Mouse (Mus musculus) liver, adult 2 months (tissue): Measurements from ENCODE around the gene Zswim7. TPM values are rescaled to one million over a fixed set of nuclear protein-coding genes. Genes with fewer than 3 reads are reported as not detected.

Source experiments
- DNase-seq: peaks from one replicate; pipeline ENCODE4 v3.0.0-alpha.2; 2011; ENCODE audit warnings: low read depth, low spot score; ENCODE audit errors: extremely low read depth
- H3K27ac ChIP-seq: fragments of 200-500 bp; replicated peaks from 2 replicates; pipeline ENCODE4 v1.5.1; 2012; ENCODE audit warnings: low read depth, mild to moderate bottlenecking, control low read depth, inconsistent platforms, low read length; ENCODE audit not compliant: insufficient read depth
- H3K27me3 ChIP-seq: fragments of 200-500 bp; 2 replicates; pipeline ENCODE4 v1.6.1; 2012; ENCODE audit warnings: mild to moderate bottlenecking, moderate library complexity, low read length, inconsistent platforms; ENCODE audit not compliant: control insufficient read depth, insufficient read depth
- H3K36me3 ChIP-seq: fragments of 200-500 bp; 2 replicates; pipeline ENCODE4 v1.6.1; 2012; ENCODE audit warnings: low read length, inconsistent platforms; ENCODE audit not compliant: control insufficient read depth, insufficient read depth
- H3K4me1 ChIP-seq: fragments of 200-500 bp; 2 replicates; pipeline ENCODE4 v1.6.1; 2011; ENCODE audit warnings: low read length; ENCODE audit not compliant: control insufficient read depth, insufficient read depth
- H3K4me3 ChIP-seq: fragments of 200-500 bp; 2 replicates; pipeline ENCODE4 v1.5.1; 2011; ENCODE audit warnings: low read depth, mild to moderate bottlenecking, control low read depth, low read length, moderate library complexity; ENCODE audit not compliant: insufficient read depth
- H3K79me2 ChIP-seq: fragments of 200-500 bp; 2 replicates; pipeline ENCODE4 v1.6.1; 2012; ENCODE audit warnings: inconsistent platforms, mild to moderate bottlenecking, low read length, moderate library complexity; ENCODE audit not compliant: control insufficient read depth, insufficient read depth
- H3K9ac ChIP-seq: fragments of 200-500 bp; 2 replicates; pipeline ENCODE4 v1.6.1; 2012; ENCODE audit warnings: low read depth, mild to moderate bottlenecking, control low read depth, inconsistent platforms, low read length
- CTCF ChIP-seq: fragments of 200-500 bp; IDR thresholded peaks from 2 replicates; pipeline ENCODE4 v1.5.1; 2011; ENCODE audit warnings: low read depth, low read length, control low read depth
- POLR2A ChIP-seq: fragments of 200-500 bp; IDR thresholded peaks from 2 replicates; pipeline ENCODE4 v1.6.1; 2011; ENCODE audit warnings: low read length, control low read depth; ENCODE audit not compliant: insufficient read depth; ENCODE audit errors: extremely low read depth
- WGBS: fragments of 180-500 bp; shearing (Covaris S2); methylation state at CpG from one replicate; pipeline ENCODE4 v1.1.7; 2018; 5-methylcytosine and 5-hydroxymethylcytosine counted together
- polyA plus RNA-seq: library from polyadenylated mRNA; depleted of rRNA; stranded (reverse); fragments of >200 nt; gene quantifications from 2 replicates; pipeline ENCODE4 v1.2.3, GENCODE M21; 2012
- total RNA-seq: library from RNA; depleted of rRNA; stranded (reverse); fragments of >200 nt; gene quantifications from 2 replicates; pipeline ENCODE4 v1.2.3, GENCODE M21; 2014

Zswim7 gene
- total and polyA plus RNA-seq, 2 experiments = 13.5 to 18.6 TPM

DNA sequence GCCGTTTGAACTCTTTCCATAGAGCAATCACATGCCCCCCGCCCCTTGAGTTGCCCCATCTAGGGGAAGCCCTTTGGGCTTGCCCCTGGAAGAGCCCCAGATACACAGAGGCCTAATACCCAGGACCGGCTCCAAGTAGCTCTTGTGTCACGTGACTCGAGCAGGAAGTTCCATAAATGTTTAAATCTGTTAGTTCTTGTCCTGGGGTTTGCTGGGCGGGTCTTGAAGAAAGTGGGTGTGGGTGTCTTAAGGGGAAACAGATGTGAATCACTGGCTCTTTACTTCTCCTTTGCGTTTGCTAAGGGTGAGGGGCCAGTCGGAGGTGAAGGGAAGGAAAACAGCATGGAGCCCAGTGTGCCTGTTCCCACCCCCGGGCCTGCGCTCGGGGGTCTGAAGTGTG lies 30.1 kb downstream of the Zswim7 start:
- peaks cover 12% of the 10 kb centered on the region; the same call in 1 of the 2 replicates for H3K27me3 ChIP-seq
- 76% methylated on average over 11 of the region's 11 CpGs for WGBS
- peaks cover 3% of the 10 kb centered on the region; the same call in 1 of the 2 replicates for H3K4me1 ChIP-seq
- DNase-seq = no peak
- no peak for TF ChIP-seq CTCF
- no peak for TF ChIP-seq POLR2A
- H3K4me3 ChIP-seq = no peak overlapping the region
- H3K9ac ChIP-seq = no peak overlapping the region
- no peaks in the 10 kb centered on the region for H3K36me3 ChIP-seq
- no peak overlapping the region for H3K27ac ChIP-seq
- no peaks in the 10 kb centered on the region for H3K79me2 ChIP-seq

DNA sequence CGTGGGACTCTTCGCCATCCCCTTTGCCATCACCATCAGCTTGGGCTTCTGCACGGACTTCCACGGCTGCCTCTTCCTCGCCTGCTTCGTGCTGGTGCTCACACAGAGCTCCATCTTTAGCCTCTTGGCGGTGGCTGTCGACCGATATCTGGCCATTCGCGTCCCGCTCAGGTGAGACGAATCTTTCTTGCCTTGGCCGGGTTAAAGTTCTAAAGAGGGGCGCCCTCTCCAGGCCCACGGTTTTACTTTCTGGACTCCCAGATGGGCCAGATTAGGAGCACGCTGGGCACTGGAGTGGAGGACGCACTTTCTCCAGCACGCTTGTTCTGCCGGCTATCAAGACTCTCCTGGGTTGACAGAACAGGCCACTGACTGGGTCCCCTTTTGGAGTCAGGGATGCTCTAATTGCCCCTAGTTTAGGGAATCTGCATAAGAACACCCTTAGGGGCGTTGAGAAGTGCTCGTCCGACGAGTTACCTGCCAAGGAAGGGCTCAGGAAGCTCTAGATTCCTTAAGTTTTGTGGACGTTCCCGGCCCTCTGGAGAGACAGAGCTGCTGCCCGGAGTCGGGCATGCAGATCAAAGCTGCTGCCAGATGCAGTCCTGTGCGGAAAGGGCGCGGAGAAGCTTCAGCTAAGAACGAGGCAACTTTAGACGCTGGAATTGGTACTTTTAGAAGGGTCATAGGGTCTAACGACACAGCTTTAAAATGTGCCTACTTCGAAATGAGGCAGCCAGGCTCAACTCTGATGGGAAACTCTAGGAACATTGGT lies 31.7 kb downstream of the Zswim7 start:
- 9% methylated on average over 35 of the region's 35 CpGs for WGBS
- H3K27me3 ChIP-seq = peaks cover 12% of the 10 kb centered on the region; the same call in 1 of the 2 replicates
- H3K9ac ChIP-seq = 0 out of 2 replicates have a peak overlapping the region, but pooled peaks have one; percentile 10
- peak; percentile 3 for DNase-seq
- H3K4me3 ChIP-seq = peak overlapping the region; percentile 69
- no peaks in the 10 kb centered on the region for H3K79me2 ChIP-seq
- no peak overlapping the region for H3K27ac ChIP-seq
- no peaks in the 10 kb centered on the region for H3K36me3 ChIP-seq
- TF ChIP-seq CTCF (0 out of 2 replicates have a peak, but pooled peaks have one; percentile 19), POLR2A (no peak)
- peaks cover 3% of the 10 kb centered on the region; the same call in 1 of the 2 replicates for H3K4me1 ChIP-seq

DNA sequence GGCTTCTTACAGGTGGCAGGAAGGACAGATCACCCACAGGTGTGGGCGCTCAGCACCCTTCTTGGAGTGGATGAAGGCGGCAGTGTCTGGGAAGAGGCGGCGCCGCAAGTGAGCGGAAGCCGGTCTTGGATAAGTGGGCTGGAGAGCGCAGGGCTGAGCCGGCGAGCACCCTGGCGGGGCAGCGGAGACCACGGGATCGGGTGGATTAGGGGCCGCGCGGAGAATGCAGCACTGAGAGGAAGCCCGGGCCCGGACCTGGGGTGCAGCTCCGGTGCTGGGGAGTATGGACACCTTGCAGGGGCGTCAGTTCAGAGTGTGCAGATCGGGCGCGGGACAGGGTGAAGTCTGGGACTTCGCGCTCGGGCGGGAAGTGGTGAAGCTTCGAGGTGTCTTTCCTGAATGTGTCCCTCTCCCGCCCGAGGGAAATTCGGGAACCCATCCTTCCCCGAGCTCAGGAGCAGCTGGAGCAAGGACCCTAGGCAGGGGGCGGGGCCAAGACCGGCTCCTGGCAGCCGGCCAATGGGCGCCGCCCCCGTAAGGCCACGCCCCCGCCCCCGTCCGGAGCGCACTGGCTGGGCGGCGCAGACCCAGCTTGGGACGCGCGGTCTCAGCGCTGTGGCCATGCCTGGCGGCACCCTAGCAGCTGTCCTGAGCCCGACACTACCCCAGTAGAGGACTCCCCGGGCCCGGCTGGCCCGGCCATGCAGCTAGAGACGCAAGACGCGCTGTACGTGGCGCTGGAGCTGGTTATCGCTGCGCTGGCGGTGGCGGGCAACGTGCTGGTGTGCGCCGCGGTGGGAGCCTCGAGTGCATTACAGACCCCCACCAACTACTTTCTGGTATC lies 32.6 kb downstream of the Zswim7 start, which contains the start of gene Adora2b:
Gene Adora2b (plus strand): TSS at position 584 of the 844 bp plus-strand sequence.
- no peak within 1 kb of the TSS for H3K27ac ChIP-seq
- H3K27me3 ChIP-seq = peaks cover 12% of the 10 kb centered on the region; the same call in 1 of the 2 replicates
- peaks cover 3% of the 10 kb centered on the region; the same call in 1 of the 2 replicates for H3K4me1 ChIP-seq
- H3K4me3 ChIP-seq = peak within 1 kb of the TSS; percentile 69
- H3K36me3 ChIP-seq = no peaks in the 10 kb centered on the region
- no peaks in the 10 kb centered on the region for H3K79me2 ChIP-seq
- DNase-seq = no peak
- no peak for TF ChIP-seq CTCF
- TF ChIP-seq POLR2A = no peak
- 0 out of 2 replicates have a peak within 1 kb of the TSS, but pooled peaks have one; percentile 10 for H3K9ac ChIP-seq
- WGBS = 1% methylated on average over 69 of the region's 69 CpGs

DNA sequence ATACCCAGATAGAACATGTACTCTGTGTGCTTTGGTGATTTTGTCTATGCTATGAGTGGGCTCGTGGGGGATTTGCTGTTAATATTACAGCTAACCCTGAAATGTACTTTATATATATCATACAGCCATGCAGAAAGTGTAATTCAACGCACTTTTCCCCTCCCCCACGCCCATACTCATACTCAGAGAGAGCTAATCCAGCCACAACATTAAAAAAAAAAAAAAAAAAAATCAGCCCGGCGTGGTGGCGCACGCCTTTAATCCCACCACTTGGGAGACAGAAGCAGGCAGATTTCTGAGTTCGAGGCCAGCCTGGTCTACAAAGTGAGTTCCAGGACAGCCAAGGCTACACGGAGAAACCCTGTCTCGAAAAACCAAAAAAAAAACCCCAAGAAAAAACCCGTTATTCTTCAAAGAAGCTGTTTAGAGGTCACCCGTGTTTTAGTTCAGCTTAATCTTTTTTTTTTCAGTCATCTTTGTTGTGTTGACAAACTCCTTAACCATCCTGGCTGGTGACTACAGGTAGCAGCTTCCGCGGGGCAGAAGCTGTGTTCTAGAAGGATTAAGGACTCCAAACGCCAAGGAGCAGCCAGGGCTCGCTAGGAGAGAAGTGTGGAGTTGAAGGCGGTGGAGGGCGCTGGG lies 33.3 kb downstream of the Zswim7 start:
- TF ChIP-seq CTCF (no peak), POLR2A (no peak)
- Histone ChIP-seq H3K27me3 (peaks cover 12% of the 10 kb centered on the region; the same call in 1 of the 2 replicates), H3K36me3 (no peaks in the 10 kb centered on the region), H3K4me1 (peaks cover 3% of the 10 kb centered on the region; the same call in 1 of the 2 replicates), H3K79me2 (no peaks in the 10 kb centered on the region), H3K27ac (no peak overlapping the region), H3K4me3 (peak overlapping the region; percentile 69; the same call in 1 of the 2 replicates), H3K9ac (no peak overlapping the region)
- 28% methylated on average over 18 of the region's 18 CpGs for WGBS
- DNase-seq = no peak

DNA sequence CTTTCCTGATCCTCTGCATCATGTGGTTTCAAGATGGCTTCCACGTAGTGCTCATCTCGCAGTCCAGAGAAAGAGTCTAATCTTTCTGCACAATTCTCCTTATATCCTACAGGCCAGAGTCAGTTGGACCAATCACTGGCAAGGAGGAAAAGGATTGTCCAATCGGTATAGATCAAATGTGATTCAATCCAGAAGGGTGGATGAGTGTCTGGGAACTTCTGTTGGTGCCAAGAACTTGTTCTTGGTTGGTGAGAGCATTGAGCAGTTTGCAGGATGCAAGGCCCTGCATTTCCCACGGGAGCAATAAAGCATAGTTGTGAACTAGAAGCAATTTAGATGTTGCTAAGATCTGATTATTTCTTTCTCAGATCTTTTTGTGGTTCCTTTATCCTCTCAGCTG lies 36.7 kb downstream of the Zswim7 start:
- no peak overlapping the region for H3K27ac ChIP-seq
- peaks cover 3% of the 10 kb centered on the region; the same call in 1 of the 2 replicates for H3K4me1 ChIP-seq
- H3K79me2 ChIP-seq = no peaks in the 10 kb centered on the region
- no peak overlapping the region for H3K9ac ChIP-seq
- H3K4me3 ChIP-seq = no peak overlapping the region
- TF ChIP-seq CTCF (no peak), POLR2A (no peak)
- WGBS = 92% methylated on average over 4 of the region's 4 CpGs
- peaks cover 12% of the 10 kb centered on the region; the same call in 1 of the 2 replicates for H3K27me3 ChIP-seq
- no peak for DNase-seq
- no peaks in the 10 kb centered on the region for H3K36me3 ChIP-seq
